Mouse (Mus musculus) right cerebral cortex, postnatal 10 days (tissue): Measurements from ENCODE around the gene Klf4.
A peak's percentile ranks its signal among the peaks of the same experiment; 100 is the strongest.

Experiments used
- DNase-seq, 2 experiments: peaks; one replicate each; pipeline ENCODE4 v3.0.0; 2021; ENCODE audit warnings: low spot score in 2 of 2

Gene Klf4

DNA sequence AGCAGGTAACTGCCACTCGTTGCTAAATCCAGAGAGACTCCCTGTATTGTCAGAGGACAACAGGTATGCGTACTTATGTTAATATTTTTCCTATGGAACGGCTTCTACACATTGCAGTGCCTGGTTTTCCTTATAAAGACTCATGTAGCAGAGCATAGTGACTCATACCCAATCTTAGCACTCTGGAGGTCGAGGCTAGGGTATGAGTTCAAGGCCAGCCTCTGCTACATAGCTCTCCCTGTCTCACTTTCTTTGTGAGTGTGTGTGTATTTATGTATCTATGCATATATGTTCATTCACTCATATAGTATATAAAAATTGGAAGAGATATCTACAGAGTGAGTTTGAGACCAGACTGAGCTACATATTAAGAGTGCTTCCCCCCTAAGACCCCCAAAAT lies 8.3 kb downstream of the Klf4 start:
- DNase-seq: no peak

DNA sequence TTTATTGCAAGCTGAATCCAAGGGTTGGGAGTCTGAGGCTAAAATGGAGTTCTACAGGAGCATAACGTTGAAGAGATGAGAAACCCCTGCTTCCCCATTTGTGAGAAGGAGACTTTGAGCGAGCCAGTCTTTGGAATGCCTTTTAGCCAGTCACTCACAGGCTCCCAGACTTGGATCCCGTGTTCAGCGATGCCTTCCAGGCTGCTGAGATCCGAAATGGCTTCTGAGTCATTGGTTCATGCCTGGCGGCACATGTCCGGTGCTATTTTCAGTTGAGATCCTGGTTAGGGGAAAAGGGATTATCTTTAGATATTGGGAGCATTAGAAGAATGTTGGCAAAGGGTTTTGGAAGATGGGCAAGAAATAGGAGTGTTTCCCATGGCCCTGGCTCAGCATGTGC lies 14.8 kb downstream of the Klf4 start:
- no peak for DNase-seq

DNA sequence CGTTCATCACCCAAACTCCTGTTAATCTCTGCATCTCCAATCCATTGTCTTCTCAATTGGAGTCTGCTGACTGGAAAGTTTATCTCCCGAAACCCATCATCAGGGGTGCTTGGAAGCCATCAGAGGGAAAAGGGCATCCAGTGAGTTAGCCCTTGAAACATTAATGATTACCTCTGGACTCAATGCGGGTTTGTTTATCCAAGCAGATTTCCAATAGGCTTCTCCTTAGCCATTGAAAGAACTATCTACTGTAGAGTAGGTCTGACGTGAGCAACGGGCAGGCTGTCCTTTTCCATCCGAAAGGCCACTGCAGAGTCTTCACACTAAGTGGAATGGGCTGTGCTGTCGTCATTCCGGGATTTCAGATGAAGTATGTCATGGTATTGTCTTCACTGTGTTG lies 16.2 kb downstream of the Klf4 start:
- no peak for DNase-seq

DNA sequence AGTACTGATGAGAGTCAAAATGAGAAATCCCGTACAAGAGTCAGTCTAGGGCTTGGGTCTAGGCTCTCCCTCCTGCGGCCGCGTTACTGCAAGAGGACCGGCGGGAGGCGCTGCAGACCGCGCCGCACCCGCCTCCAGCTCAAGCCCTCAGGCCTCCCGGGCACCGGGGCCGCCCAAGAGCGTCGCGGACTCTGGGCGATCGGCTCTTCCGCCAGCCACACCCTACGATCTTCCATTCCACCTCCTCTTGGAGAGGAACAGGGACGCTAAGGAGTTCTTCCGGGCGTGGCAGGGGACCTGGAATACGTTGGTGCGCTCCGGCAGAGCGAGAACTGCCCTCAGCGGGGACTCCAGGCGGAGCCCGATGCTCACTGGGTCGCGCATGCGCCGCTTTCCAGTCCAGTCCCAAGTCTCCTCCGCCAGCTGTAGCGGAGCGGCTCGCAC lies 17.5 kb downstream of the Klf4 start:
- peak; percentile 79 to 83 for DNase-seq

DNA sequence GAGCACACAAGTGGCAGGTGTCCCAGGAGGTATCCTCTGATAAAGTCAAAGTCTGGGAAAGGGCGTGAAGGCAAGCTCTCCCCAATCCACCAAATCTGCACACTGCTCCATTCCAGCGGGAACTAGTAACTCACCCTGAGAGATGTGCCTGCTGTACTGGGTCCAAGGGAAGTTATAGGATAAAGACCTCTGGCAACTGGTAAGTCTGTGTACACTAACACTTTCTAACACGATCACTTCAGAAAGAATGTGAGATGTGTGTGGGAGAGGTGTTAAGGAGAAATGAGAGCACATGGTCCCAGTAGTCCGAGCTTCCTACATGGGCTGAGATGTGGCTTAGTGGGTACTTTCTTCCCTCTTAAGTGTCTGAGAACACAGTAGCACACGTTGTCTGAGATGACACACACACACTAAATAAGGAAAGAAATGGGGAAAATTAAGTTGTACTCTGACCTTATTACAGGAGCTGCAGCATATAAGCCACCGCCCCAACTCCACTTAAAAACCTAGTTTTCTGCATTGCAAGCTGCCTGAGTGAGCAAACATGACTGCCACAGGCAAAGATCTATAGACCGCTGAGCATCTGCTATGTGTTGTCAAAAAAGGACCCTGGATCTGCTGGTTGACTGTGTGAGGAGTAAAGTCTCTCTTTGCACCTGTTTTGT lies 18.5 kb downstream of the Klf4 start:
- no peak for DNase-seq

DNA sequence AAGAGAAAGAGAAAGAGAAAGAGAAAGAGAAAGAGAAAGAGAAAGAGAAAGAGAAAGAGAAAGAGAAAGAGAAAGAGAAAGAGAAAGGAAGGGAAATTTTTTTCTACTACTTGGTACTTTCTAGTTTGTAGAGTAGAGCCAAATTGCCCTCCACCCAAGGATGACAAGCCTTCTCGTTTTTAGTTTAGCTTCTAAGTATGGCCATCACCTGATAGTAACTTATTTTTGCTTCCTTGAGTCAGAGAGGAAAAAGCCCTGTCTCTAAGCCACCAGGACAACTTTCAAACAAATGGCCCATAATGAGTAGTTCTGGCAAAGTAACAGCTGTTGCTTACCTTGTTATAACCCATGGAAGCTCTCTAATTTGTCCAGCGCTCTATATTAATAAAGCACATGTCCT lies 20.9 kb downstream of the Klf4 start:
- DNase-seq: no peak

DNA sequence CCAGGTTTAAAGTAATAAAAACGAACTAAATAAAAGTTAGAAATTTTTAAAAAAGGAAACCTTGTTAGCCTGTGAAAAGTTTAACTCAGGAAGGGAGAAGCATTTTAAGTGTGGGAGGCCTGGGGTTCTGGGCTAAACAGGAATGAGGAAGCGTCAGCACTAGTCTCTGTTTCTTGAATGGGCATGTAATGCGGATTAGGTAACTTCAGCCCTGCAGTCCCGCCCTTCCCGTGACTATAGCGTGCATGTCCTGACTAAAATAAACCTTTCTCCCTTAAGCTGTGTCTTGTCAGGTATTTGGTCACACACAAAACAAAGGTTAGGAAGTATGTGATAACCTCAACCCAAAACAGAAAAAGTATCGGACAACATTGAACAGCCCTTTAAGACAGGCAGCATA lies 23.6 kb downstream of the Klf4 start:
- DNase-seq: no peak

DNA sequence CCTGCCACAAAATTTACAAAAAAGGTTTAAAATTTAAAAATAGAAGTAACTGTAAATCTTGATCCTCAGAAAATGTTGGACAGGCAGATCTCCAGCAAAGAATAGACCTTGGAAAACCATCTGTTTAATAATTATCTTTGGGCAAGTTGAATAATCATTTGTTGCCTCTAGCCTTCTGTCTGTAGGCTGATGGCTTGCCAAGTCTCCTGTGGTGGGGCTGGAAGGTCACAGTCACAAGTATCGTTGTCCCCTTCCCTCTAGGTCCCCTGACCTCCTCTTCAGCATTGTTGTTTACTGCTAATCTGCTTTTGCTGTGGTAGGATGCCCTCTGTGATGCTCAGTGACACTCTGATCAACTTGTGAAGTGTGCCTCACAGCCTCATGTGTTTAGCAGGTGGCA lies 33.6 kb downstream of the Klf4 start:
- no peak for DNase-seq

DNA sequence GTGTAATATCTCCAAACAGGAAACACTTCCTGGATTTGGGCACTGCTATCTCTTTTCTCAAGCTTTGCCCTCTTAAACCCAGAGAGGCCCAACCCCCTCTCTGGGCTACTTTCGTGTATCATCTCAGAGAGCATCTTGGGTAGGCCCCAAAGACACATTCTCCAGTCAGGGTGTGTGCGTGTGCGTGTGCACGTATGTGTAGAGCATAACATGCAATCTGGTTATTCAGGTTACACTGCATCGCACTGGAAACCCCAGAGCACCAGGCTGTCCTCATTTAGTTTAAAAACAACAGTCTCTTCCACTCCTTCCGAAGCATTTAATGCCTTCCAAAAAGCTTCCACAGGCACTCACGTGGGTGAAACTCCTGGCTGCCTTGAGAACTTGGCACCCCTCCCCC lies 35.9 kb downstream of the Klf4 start:
- no peak for DNase-seq

DNA sequence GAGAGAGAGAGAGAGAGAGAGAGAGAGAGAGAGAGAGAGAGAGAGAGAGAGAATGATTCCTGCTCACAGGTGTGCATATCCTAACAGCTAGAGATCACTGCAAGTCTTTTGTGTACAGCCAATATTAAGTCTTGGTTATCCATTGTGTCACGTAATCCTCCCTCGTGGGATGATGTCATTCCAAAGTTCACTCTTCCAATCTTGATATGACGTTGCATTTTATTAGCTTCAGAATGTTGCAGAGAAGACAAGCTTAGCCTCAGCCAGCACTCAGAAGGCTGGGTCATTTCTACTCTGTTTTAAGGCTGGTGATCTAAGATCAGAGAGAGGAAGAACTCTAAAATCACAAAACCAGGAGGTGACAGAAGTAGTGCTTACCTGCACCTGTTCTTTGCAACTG lies 39.0 kb downstream of the Klf4 start:
- DNase-seq: no peak

DNA sequence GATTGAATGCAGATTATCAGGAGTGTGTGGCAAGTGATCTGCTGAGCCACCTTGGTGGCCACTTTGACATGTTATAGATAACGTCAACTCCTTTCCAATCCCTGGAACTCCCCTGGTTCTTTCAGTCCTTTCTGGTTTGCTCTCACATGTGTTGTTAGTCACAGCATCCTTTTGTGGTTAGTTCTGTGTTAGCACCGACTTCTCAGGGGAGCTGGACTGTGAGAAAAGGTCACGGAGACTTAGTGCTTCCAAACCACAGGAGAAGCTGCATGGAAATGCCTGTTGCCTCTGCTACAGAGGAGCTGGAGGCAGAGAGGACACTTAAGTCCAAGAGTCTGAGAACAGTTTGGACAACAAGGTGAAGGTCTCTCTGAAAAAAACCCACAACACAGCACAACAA lies 42.9 kb downstream of the Klf4 start:
- DNase-seq: no peak

DNA sequence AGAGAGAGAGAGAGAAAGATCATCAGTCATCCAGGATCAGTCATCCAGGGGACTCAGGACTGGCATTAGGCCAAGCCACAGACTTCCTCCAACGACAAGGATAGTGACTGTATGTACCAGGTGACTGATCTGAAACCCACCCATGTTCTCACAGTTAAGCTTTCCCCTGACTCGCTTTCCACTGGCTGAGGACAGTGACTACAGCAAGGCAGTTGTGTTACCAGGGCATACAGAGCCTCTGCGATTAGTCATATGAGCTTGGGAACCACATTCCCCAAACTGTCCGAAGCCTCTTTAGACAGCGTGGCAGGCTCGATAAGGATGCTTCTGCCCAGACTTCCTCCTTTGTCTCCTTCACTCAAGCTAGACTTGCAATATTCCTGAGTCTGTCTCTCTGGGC lies 43.7 kb downstream of the Klf4 start:
- DNase-seq: no peak

DNA sequence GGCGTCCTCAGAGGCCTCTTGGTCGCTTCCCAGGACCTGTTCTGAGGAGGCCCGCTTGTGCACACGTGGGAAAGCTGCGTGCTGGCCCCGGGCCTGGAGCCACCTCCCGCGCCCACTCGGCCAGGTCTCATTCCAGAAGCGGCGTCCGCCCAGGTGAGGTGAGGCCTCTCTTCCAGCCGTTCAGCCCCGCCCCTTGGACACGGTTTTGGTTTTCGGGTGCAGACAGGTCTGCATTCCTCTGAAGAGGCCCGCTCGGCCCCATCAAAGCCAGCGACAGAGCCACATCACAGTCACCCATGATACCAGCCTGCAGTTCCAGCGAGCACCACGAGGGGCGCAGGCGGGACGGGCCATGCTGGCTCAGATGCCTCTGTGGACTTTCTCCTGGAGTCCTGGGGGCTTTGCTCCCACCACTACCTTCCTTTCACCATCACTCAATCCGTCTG lies 51.9 kb downstream of the Klf4 start:
- DNase-seq: peak; percentile 64 to 81

DNA sequence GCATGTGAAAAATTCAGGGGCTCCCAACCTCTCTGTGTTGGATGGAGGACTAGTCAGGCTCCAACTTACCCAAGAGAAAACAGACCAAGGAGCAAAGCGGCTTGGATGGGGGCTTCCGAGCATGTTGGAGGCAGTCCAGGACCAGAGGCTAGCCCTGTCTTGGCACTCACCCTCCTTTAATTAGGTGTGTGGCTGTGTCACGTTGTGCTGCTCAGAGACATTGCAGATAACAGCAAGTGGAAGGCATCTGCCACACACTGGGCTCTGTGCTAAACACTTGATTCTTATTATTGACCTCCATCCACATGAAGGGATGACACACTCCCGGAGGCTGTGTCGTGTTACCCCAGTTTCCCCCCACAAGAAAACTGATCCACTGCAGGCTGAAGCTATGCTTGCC lies 53.9 kb downstream of the Klf4 start:
- no peak for DNase-seq

DNA sequence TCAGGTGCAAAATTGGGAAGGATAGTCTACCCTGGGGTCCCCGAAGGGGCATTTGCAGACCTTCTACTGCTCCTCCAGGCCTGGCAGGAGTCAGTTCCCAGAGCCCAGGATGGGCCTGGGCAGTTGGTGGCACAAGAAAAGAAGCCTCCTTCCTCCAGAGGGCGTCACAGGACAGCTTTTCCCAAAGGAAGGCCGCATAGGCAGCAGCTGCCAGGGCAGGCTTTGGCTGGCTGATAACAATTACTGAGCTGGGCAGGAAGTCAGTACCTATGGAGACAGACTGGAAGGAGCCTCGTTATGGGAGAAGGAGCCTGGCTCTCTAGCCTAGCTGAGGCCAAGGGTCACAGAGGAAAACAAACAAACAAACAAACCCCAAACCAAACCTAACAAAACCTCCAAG lies 54.3 kb downstream of the Klf4 start:
- DNase-seq: peak in 1 of 2 experiments; percentile 46

DNA sequence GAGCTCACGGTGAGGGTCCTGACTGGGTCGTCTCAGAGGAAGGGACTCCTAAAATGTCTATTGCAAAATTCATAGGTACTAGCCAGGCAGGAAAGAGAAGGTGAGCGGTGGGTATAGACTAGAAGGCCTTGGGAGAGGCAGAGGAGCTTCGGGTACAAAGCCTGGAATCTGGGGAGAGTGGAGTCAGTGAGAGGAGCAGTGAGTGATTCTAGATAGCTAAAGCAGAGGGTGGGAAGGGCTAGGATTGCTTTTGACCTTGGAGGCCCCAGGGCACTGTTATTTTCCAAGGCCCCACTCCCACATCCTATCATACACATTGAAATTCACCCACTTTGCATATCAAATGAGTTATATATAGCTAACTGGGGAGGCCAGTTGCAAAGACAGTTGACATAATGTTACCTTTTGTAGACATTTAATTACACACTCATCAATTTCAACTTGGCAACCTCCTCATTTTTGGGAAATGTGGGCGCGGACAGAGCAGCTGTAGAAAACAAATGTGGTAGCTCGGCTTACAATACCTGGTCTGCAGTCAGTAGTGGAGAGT lies 55.0 kb downstream of the Klf4 start:
- no peak for DNase-seq
